Comparison of ENCODE assay signal across 10 mouse cellular contexts in the genomic region with DNA sequence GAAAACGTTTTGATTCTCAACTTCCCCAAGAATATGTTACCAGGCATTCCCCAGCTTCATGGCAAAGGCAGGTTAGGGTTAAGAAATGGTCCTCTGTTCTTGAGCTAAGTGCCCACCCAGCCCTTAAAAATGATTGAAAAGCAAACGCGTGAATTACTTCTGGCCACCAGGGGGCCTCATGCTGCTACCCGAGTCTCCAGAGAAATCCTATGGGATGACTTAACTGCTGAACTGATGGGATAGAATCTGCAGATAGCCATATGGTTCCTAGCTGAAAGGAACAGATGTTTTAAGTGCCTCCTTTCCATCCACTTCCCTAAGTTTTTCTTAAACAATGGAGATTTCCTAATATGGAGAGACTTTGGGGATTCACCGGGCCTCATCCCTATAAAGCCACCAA. TPM values are rescaled to one million over a fixed set of nuclear protein-coding genes. Genes with fewer than 3 reads are reported as not detected.
DNase-seq lines count a peak whose midpoint lies in the region; ATAC-seq and TF ChIP-seq lines count a peak whose summit lies in the region.
"Had no signal": no experiment of that assay in that cellular context is flagged by ENCODE, and none has a peak within 500 bp of the region (broad histone marks: within the 10 kb centered on the region; RNA-seq: fewer than 3 reads in every experiment).

No protein-coding gene starts in this region.

- no peak overlapping the region for H3K4me2 ChIP-seq in stomach, postnatal 0 days (replicated peaks; ENCODE audit: low read depth)
- H3K4me2 ChIP-seq: hindbrain, embryonic 15.5 days had no signal

- WGBS in embryonic facial prominence, embryonic 10.5 days, result 26% methylated on average over 5 of the region's 5 CpGs
- WGBS in limb, embryonic 10.5 days, result 28% methylated on average over 5 of the region's 5 CpGs
- WGBS in stomach, postnatal 0 days, result 17% methylated on average over 5 of the region's 5 CpGs

- H3K9me3 ChIP-seq in embryonic facial prominence, embryonic 10.5 days, result peaks cover 8% of the 10 kb centered on the region
- no peaks in the 10 kb centered on the region for H3K9me3 ChIP-seq in limb, embryonic 10.5 days (replicated peaks)
- H3K9me3 ChIP-seq in stomach, postnatal 0 days (ENCODE audit: control insufficient read depth, low read length), result no peaks in the 10 kb centered on the region
- H3K9me3 ChIP-seq: hindbrain, embryonic 15.5 days had no signal

- peak; percentile 80 for TF ChIP-seq CTCF in stomach, postnatal 0 days (IDR thresholded peaks at IDR 0.05; ENCODE audit: low read depth)

- ATAC-seq in stomach, postnatal 0 days (ENCODE audit: low FRiP score, low TSS enrichment), result no peak

- peaks cover 5% of the 10 kb centered on the region for H3K4me1 ChIP-seq in embryonic facial prominence, embryonic 10.5 days
- peaks cover 5% of the 10 kb centered on the region for H3K4me1 ChIP-seq in limb, embryonic 10.5 days
- H3K4me1 ChIP-seq in stomach, postnatal 0 days (replicated peaks; ENCODE audit: control insufficient read depth, insufficient read depth), result no peaks in the 10 kb centered on the region

- peak; percentile 39 for DNase-seq in gastrocnemius, postnatal 10 days
- DNase-seq in gastrocnemius, adult 8-10 months (ENCODE audit: low spot score in 2 of 2), result no peak
- peak; percentile 51 to 55 for DNase-seq in right cerebral cortex, adult 2 months (ENCODE audit: low spot score in 2 of 2)
- no peak for DNase-seq in right cerebral cortex, postnatal 25 days
- DNase-seq in embryonic facial prominence, embryonic 10.5 days (ENCODE audit: low spot score), result peak; percentile 67
- peak; percentile 69 for DNase-seq in limb, embryonic 10.5 days (ENCODE audit: low spot score)
- DNase-seq in stomach, postnatal 0 days (ENCODE audit: low spot score), result peak; percentile 45
- no peak for DNase-seq in Muller cell, postnatal 12 days (ENCODE audit: inconsistent ontology term)

- H3K36me3 ChIP-seq in embryonic facial prominence, embryonic 10.5 days (replicated peaks), result peaks cover 13% of the 10 kb centered on the region
- peaks cover 27% of the 10 kb centered on the region for H3K36me3 ChIP-seq in limb, embryonic 10.5 days
- no peaks in the 10 kb centered on the region for H3K36me3 ChIP-seq in stomach, postnatal 0 days (ENCODE audit: control insufficient read depth, insufficient read depth, low read length)

- peaks cover 4% of the 10 kb centered on the region; the same call in 1 of the 2 replicates for H3K27me3 ChIP-seq in embryonic facial prominence, embryonic 10.5 days (replicated peaks; ENCODE audit: low read depth, poor library complexity, severe bottlenecking)
- H3K27me3 ChIP-seq in limb, embryonic 10.5 days (ENCODE audit: low read depth, poor library complexity, severe bottlenecking), result peaks cover 4% of the 10 kb centered on the region; the same call in 1 of the 2 replicates
- H3K27me3 ChIP-seq in stomach, postnatal 0 days (ENCODE audit: control insufficient read depth, insufficient read depth, low read length), result no peaks in the 10 kb centered on the region
- H3K27me3 ChIP-seq: hindbrain, embryonic 15.5 days had no signal

- H3K4me3 ChIP-seq in embryonic facial prominence, embryonic 10.5 days, result no peak overlapping the region
- H3K4me3 ChIP-seq in limb, embryonic 10.5 days, result no peak overlapping the region
- H3K4me3 ChIP-seq in stomach, postnatal 0 days (ENCODE audit: low read depth, low read length), result no peak overlapping the region
- H3K4me3 ChIP-seq: hindbrain, embryonic 15.5 days; myocyte had no signal

- no peak overlapping the region for H3K9ac ChIP-seq in stomach, postnatal 0 days (ENCODE audit: low read length)
- H3K9ac ChIP-seq: hindbrain, embryonic 15.5 days had no signal

- no peak overlapping the region for H3K27ac ChIP-seq in embryonic facial prominence, embryonic 10.5 days (replicated peaks)
- H3K27ac ChIP-seq in limb, embryonic 10.5 days, result no peak overlapping the region
- H3K27ac ChIP-seq in stomach, postnatal 0 days (replicated peaks), result no peak overlapping the region
- H3K27ac ChIP-seq: hindbrain, embryonic 15.5 days had no signal

- TF ChIP-seq EP300 in stomach, postnatal 0 days (optimal IDR thresholded peaks at IDR 0.05), result no peak

RNA-seq across cellular contexts. Expression of gene Tmem100, which starts 7.9 kb away (rescaled TPM):
- total RNA-seq in gastrocnemius, postnatal 10 days (2021), result 10 to 100 TPM; 19.2 to 22.5 TPM
- total RNA-seq in gastrocnemius, adult 8-10 months (2022), result 10 to 100 TPM in 2 of 4 experiments, 1 to 10 TPM in 2; 9.1 to 24.0 (median 11.7) TPM
- 7.0 and 7.7 TPM in 2 replicates for polyA plus RNA-seq in embryonic facial prominence, embryonic 10.5 days (2016; fragmentation: Nextera tagmentation; extraction: Ambion mirVana)
- 7.1 and 8.7 TPM in 2 replicates for polyA plus RNA-seq in limb, embryonic 10.5 days (2016; fragmentation: Nextera tagmentation; extraction: Ambion mirVana)
- polyA plus RNA-seq in stomach, postnatal 0 days (2015; fragmentation: Nextera tagmentation; extraction: Ambion mirVana), result 28.3 and 31.1 TPM in 2 replicates
- polyA plus RNA-seq: myocyte had no signal

RNA-seq across cellular contexts. Expression of gene Pctp, which starts 35.3 kb away (rescaled TPM):
- total RNA-seq in gastrocnemius, postnatal 10 days (2021), result 1 to 10 TPM; 2.3 to 3.1 TPM
- total RNA-seq in gastrocnemius, adult 8-10 months (2022), result 1 to 10 TPM; 3.1 to 4.5 (median 4.3) TPM
- 16.9 and 19.4 TPM in 2 replicates for polyA plus RNA-seq in embryonic facial prominence, embryonic 10.5 days (2016; fragmentation: Nextera tagmentation; extraction: Ambion mirVana)
- polyA plus RNA-seq in limb, embryonic 10.5 days (2016; fragmentation: Nextera tagmentation; extraction: Ambion mirVana), result 21.9 and 24.5 TPM in 2 replicates
- 7.6 and 8.0 TPM in 2 replicates for polyA plus RNA-seq in stomach, postnatal 0 days (2015; fragmentation: Nextera tagmentation; extraction: Ambion mirVana)

Comparison
In these comparisons a context has a peak if more than half of its experiments do, and no peak if none do; other contexts are left out.
1. DNase-seq: peak in gastrocnemius, postnatal 10 days (single experiment), right cerebral cortex, adult 2 months (2 of 2), embryonic facial prominence, embryonic 10.5 days (single experiment), limb, embryonic 10.5 days (single experiment) and stomach, postnatal 0 days (single experiment); none in gastrocnemius, adult 8-10 months (0 of 2), right cerebral cortex, postnatal 25 days (single experiment) and Muller cell, postnatal 12 days (single experiment).